ENCODE assay signal across 8 mouse cellular contexts in the genomic region with DNA sequence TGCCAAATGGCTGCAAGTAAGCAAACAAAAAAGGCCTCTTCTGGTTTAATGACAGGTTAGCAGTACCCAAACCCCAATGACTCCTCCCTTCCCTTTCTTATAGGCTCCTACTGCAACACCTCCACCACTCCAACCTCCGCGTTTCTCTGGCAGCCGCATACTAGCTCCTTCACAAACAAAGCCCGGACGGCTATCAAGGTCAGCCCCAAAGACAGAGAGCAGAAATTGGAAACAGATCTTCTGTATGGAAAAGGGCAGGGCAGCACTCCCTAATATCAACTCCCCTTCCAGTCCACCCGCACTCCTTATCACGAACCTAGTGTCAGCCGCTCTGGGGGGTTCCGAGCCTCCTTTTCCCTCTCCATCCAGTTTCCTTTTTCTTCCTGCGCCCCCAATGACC.
DNase-seq lines count a peak whose midpoint lies in the region; ATAC-seq and TF ChIP-seq lines count a peak whose summit lies in the region.

No protein-coding gene starts in this region.

- ATAC-seq in cerebellum, adult (ENCODE audit: insufficient number of reproducible peaks, low FRiP score, low TSS enrichment), result 0 out of 2 replicates have a peak, but pooled peaks have one; percentile 36
- no peak for ATAC-seq in forebrain, embryonic 14.5 days
- ATAC-seq in hindbrain, postnatal 0 days, result 0 out of 2 replicates have a peak, but pooled peaks have one; percentile 19
- no peak for ATAC-seq in limb, embryonic 14.5 days (ENCODE audit: low FRiP score, low read depth)

- TF ChIP-seq CTCF in spleen, adult 2 months (IDR thresholded peaks at IDR 0.05; ENCODE audit: extremely low read depth, insufficient read depth, insufficient read length, insufficient replicate concordance), result no peak
- no peak for TF ChIP-seq CTCF in hindbrain, postnatal 0 days (IDR thresholded peaks at IDR 0.05; ENCODE audit: low read depth)

- 4% methylated on average over 10 of the region's 10 CpGs for WGBS in spleen, adult 2 months
- 2% methylated on average over 10 of the region's 10 CpGs for WGBS in forebrain, embryonic 14.5 days
- WGBS in hindbrain, postnatal 0 days, result 0% methylated on average over 10 of the region's 10 CpGs
- 0% methylated on average over 10 of the region's 10 CpGs for WGBS in limb, embryonic 14.5 days

- no peak for TF ChIP-seq POLR2A in spleen, adult 2 months (IDR thresholded peaks at IDR 0.05; ENCODE audit: low read depth, low read length)
- TF ChIP-seq POLR2A in limb, embryonic 14.5 days (IDR thresholded peaks at IDR 0.05; ENCODE audit: borderline replicate concordance, extremely low read depth, insufficient read depth, insufficient read length), result no peak
- TF ChIP-seq POLR2A in myocyte (IDR thresholded peaks at IDR 0.05; ENCODE audit: insufficient read length, low read depth), result no peak

- H3K9ac ChIP-seq in forebrain, embryonic 14.5 days (ENCODE audit: low read length), result peak overlapping the region; percentile 97
- H3K9ac ChIP-seq in hindbrain, postnatal 0 days (replicated peaks; ENCODE audit: low read length), result peak overlapping the region; percentile 99
- H3K9ac ChIP-seq in limb, embryonic 14.5 days (ENCODE audit: low read depth, low read length, severe bottlenecking), result peak overlapping the region; percentile 92

- no peak for DNase-seq in spleen, adult 2 months (ENCODE audit: low read depth in 1 of 2, low spot score in 2 of 2)
- no peak for DNase-seq in spleen, postnatal 14 days (ENCODE audit: low spot score in 2 of 2)
- peak; percentile 62 for DNase-seq in forebrain, embryonic 14.5 days (ENCODE audit: low spot score)
- peak; percentile 70 for DNase-seq in hindbrain, postnatal 0 days (ENCODE audit: low spot score)
- DNase-seq in limb, embryonic 14.5 days (ENCODE audit: low spot score), result peak; percentile 32
- no peak for DNase-seq in gastrocnemius, adult 8-10 months (ENCODE audit: low spot score in 2 of 2)

- no peak overlapping the region for H3K27ac ChIP-seq in spleen, adult 2 months (ENCODE audit: insufficient read depth, low read length)
- H3K27ac ChIP-seq in forebrain, embryonic 14.5 days (ENCODE audit: low read depth, low read length), result peak overlapping the region; percentile 98
- peak overlapping the region; percentile 98 for H3K27ac ChIP-seq in hindbrain, postnatal 0 days
- H3K27ac ChIP-seq in limb, embryonic 14.5 days (replicated peaks; ENCODE audit: low read depth, low read length), result peak overlapping the region; percentile 96

- H3K79me2 ChIP-seq in myocyte (ENCODE audit: control insufficient read depth, insufficient read depth), result peaks cover 28% of the 10 kb centered on the region

- no peaks in the 10 kb centered on the region for H3K9me3 ChIP-seq in forebrain, embryonic 14.5 days (replicated peaks; ENCODE audit: control insufficient read depth, low read length)
- H3K9me3 ChIP-seq in hindbrain, postnatal 0 days (ENCODE audit: low read length), result no peaks in the 10 kb centered on the region
- no peaks in the 10 kb centered on the region for H3K9me3 ChIP-seq in limb, embryonic 14.5 days (ENCODE audit: control insufficient read depth, low read length)

- H3K27me3 ChIP-seq in spleen, adult 2 months (ENCODE audit: control insufficient read depth, insufficient read depth, low read length), result 0 out of 2 replicates have a peak, but pooled peaks cover 2% of the 10 kb centered on the region
- no peaks in the 10 kb centered on the region for H3K27me3 ChIP-seq in forebrain, embryonic 14.5 days (replicated peaks; ENCODE audit: control insufficient read depth, insufficient read depth, low read length)
- H3K27me3 ChIP-seq in hindbrain, postnatal 0 days (ENCODE audit: insufficient read depth, low read length), result no peaks in the 10 kb centered on the region
- H3K27me3 ChIP-seq in limb, embryonic 14.5 days (ENCODE audit: control insufficient read depth, insufficient read depth, low read length), result no peaks in the 10 kb centered on the region
- no peaks in the 10 kb centered on the region for H3K27me3 ChIP-seq in myocyte (ENCODE audit: control insufficient read depth, insufficient read depth, insufficient read length)

- H3K4me3 ChIP-seq in spleen, adult 2 months (ENCODE audit: extremely low read depth, insufficient read depth, insufficient read length), result peak overlapping the region; percentile 91
- peak overlapping the region; percentile 80 for H3K4me3 ChIP-seq in forebrain, embryonic 14.5 days (ENCODE audit: low read depth, low read length)
- peak overlapping the region; percentile 95 for H3K4me3 ChIP-seq in hindbrain, postnatal 0 days (ENCODE audit: low read length)
- H3K4me3 ChIP-seq in limb, embryonic 14.5 days (replicated peaks; ENCODE audit: low read length), result peak overlapping the region; percentile 93
- peak overlapping the region; percentile 88 for H3K4me3 ChIP-seq in myocyte

- no peaks in the 10 kb centered on the region for H3K36me3 ChIP-seq in spleen, adult 2 months (ENCODE audit: control insufficient read depth, insufficient read depth, low read length)
- peaks cover 5% of the 10 kb centered on the region; the same call in 1 of the 2 replicates for H3K36me3 ChIP-seq in forebrain, embryonic 14.5 days (ENCODE audit: control insufficient read depth, insufficient read depth, low read length)
- no peaks in the 10 kb centered on the region; the same call in 1 of the 2 replicates for H3K36me3 ChIP-seq in hindbrain, postnatal 0 days (ENCODE audit: insufficient read depth, low read length)
- peaks cover 9% of the 10 kb centered on the region; the same call in 1 of the 2 replicates for H3K36me3 ChIP-seq in limb, embryonic 14.5 days (ENCODE audit: control insufficient read depth, insufficient read depth, low read length)
- H3K36me3 ChIP-seq in myocyte (ENCODE audit: control insufficient read depth, insufficient read depth), result no peaks in the 10 kb centered on the region

- H3K4me1 ChIP-seq in spleen, adult 2 months (ENCODE audit: control insufficient read depth, insufficient read depth, insufficient read length), result no peaks in the 10 kb centered on the region
- peaks cover 8% of the 10 kb centered on the region; the same call in 1 of the 2 replicates for H3K4me1 ChIP-seq in forebrain, embryonic 14.5 days (ENCODE audit: control insufficient read depth, insufficient read depth, low read length)
- H3K4me1 ChIP-seq in hindbrain, postnatal 0 days (ENCODE audit: insufficient read depth, low read length), result peaks cover 9% of the 10 kb centered on the region; the same call in 1 of the 2 replicates
- peaks cover 12% of the 10 kb centered on the region for H3K4me1 ChIP-seq in limb, embryonic 14.5 days (ENCODE audit: control insufficient read depth, insufficient read depth, low read length)

- peak overlapping the region; percentile 89 for H3ac ChIP-seq in myocyte (ENCODE audit: control insufficient read depth, insufficient read length)

- H3K4me2 ChIP-seq in forebrain, embryonic 14.5 days (ENCODE audit: low read length), result peak overlapping the region; percentile 72
- H3K4me2 ChIP-seq in hindbrain, postnatal 0 days (ENCODE audit: low read depth, low read length), result peak overlapping the region; percentile 63
- peak overlapping the region; percentile 86 for H3K4me2 ChIP-seq in limb, embryonic 14.5 days (replicated peaks; ENCODE audit: low read depth, low read length, severe bottlenecking)
- H3K4me2 ChIP-seq in myocyte (ENCODE audit: low read depth), result peak overlapping the region; percentile 87

TF ChIP-seq in myocyte, 11 proteins besides CTCF, POLR2A, EP300 and RAD21:
- TF ChIP-seq E2F4 (IDR thresholded peaks at IDR 0.05; ENCODE audit: insufficient read depth) (no peak), TCF3 (IDR thresholded peaks at IDR 0.05; ENCODE audit: insufficient read length, low read depth) (no peak), MAX (IDR thresholded peaks at IDR 0.05; ENCODE audit: low read depth) (no peak), TCF12 (IDR thresholded peaks at IDR 0.05; ENCODE audit: insufficient read depth, poor library complexity, severe bottlenecking) (no peak), USF1 (IDR thresholded peaks at IDR 0.05; ENCODE audit: low read depth) (no peak), POLR2AphosphoS2 (IDR thresholded peaks at IDR 0.05; ENCODE audit: insufficient read length, low read depth) (no peak), SRF (IDR thresholded peaks at IDR 0.05; ENCODE audit: control insufficient read depth, insufficient read length, low read depth) (no peak), REST (IDR thresholded peaks at IDR 0.05; ENCODE audit: insufficient read depth, insufficient read length) (no peak), MYOD1 (IDR thresholded peaks at IDR 0.05; ENCODE audit: control insufficient read depth in 1 of 3, insufficient read length in 2 of 3, low read depth in 2 of 3) (no peak), MYOG (IDR thresholded peaks at IDR 0.05; ENCODE audit: control insufficient read depth in 1 of 3, insufficient read depth in 1 of 3, insufficient read length in 2 of 3, low read depth in 2 of 3) (no peak), CEBPB (IDR thresholded peaks at IDR 0.05; ENCODE audit: insufficient read depth, poor library complexity, severe bottlenecking) (no peak)
TF ChIP-seq in myocyte: peak in this region for 0.

Comparison
In these comparisons a context has a peak if more than half of its experiments do, and no peak if none do; other contexts are left out.
1. DNase-seq: peak in forebrain, embryonic 14.5 days (single experiment), hindbrain, postnatal 0 days (single experiment) and limb, embryonic 14.5 days (single experiment); none in spleen, adult 2 months (0 of 2), spleen, postnatal 14 days (0 of 2) and gastrocnemius, adult 8-10 months (0 of 2).
2. ATAC-seq: peak in cerebellum, adult (single experiment) and hindbrain, postnatal 0 days (single experiment); none in forebrain, embryonic 14.5 days (single experiment) and limb, embryonic 14.5 days (single experiment).
3. Peak in every context shown above with its lines, with median percentiles within 50 percentile points of each other: H3K4me3 ChIP-seq, H3K4me2 ChIP-seq and H3K9ac ChIP-seq.